Mouse (Mus musculus): Measurements from ENCODE around the gene Zfp423.

GRCm38 (mm10) chr8:87731062-87731461 is 228.3 kb downstream of the Zfp423 start:
- TF ChIP-seq CTCF (IDR thresholded peaks at IDR 0.05; ENCODE audit: low read depth) = no peak
- TF ChIP-seq EP300 (IDR thresholded peaks at IDR 0.05; ENCODE audit: low read depth) = no peak

All from heart, postnatal 0 days (tissue).